Mouse (Mus musculus) heart, embryonic 12.5 days (tissue): ENCODE data around the gene Eva1a. TPM values are rescaled to one million over a fixed set of nuclear protein-coding genes. Genes with fewer than 3 reads are reported as not detected.
A peak's percentile ranks its signal among the peaks of the same experiment; 100 is the strongest.

Experiments
- ATAC-seq: fragments of 200-750 bp; cut with Nextera tagmentation; 2 replicates; pipeline ENCODE4 v1.8.0; 2017; ENCODE audit warnings: moderate TSS enrichment, moderate library complexity; ENCODE audit not compliant: insufficient number of reproducible peaks, low FRiP score
- H3K27ac ChIP-seq: fragments of 300-500 bp; sonication (generic); 2 replicates; pipeline ENCODE4 v1.5.1; 2016; ENCODE audit warnings: mild to moderate bottlenecking, moderate library complexity; ENCODE audit not compliant: poor library complexity, severe bottlenecking
- H3K27me3 ChIP-seq: fragments of 300-500 bp; sonication (generic); replicated peaks from 2 replicates; pipeline ENCODE4 v1.6.1; 2016; ENCODE audit warnings: mild to moderate bottlenecking, moderate library complexity
- H3K36me3 ChIP-seq: fragments of 300-500 bp; sonication (generic); 2 replicates; pipeline ENCODE4 v1.6.1; 2016; ENCODE audit warnings: mild to moderate bottlenecking, moderate library complexity
- H3K4me1 ChIP-seq: fragments of 300-500 bp; sonication (generic); replicated peaks from 2 replicates; pipeline ENCODE4 v1.6.1; 2016; ENCODE audit warnings: mild to moderate bottlenecking
- H3K4me2 ChIP-seq: fragments of 300-500 bp; sonication (generic); 2 replicates; pipeline ENCODE4 v1.6.1; 2016; ENCODE audit warnings: mild to moderate bottlenecking, moderate library complexity
- H3K4me3 ChIP-seq: fragments of 300-500 bp; sonication (generic); 2 replicates; pipeline ENCODE4 v1.5.1; 2016; ENCODE audit warnings: mild to moderate bottlenecking
- H3K9ac ChIP-seq: fragments of 300-500 bp; sonication (generic); 2 replicates; pipeline ENCODE4 v1.6.1; 2016; ENCODE audit warnings: mild to moderate bottlenecking, moderate library complexity
- H3K9me3 ChIP-seq: fragments of 300-500 bp; sonication (generic); replicated peaks from 2 replicates; pipeline ENCODE4 v1.6.1; 2016; ENCODE audit warnings: mild to moderate bottlenecking, moderate library complexity
- WGBS: fragments of 180-500 bp; shearing (Covaris S2); methylation state at CpG from one replicate; pipeline ENCODE4 v1.1.7; 2016; 5-methylcytosine and 5-hydroxymethylcytosine counted together
- polyA plus RNA-seq: library from polyadenylated mRNA; unstranded; fragments of >200 nt; fragmentation: Nextera tagmentation; extraction: Ambion mirVana; gene quantifications from 2 replicates; pipeline ENCODE4 v1.2.1, GENCODE M21; 2016

The Eva1a gene
- polyA plus RNA-seq, 1 experiment from 2014 or later: 4.2 TPM

DNA sequence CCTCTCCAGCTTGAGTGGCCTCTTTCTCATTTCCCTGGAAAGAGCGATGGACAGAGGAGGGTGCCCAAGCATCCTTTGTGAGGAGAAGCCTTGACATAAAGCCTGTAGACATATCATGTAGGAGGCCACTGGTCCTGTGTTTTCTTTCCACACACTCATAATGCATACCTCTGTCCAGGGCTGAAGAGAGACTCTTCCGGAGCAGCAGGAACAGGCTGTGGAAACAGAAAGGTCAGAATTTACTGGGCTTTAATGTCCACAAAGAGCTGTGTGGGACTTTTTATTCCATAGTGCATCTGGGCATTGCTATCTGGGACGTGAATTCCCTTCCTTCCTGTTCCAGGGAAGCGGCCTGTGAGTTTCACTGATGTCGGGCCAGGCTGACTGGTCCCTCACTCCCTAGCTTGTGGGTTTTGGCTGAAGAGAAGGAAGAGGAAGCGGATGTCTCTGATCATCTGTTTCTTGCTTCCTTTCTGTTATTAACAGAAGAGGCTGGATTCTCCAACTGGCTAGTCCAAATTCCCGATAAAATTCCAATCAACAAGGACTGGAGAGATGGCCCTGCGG, 25.8 kb downstream of the Eva1a start:
- 63% methylated on average over 8 of the region's 8 CpGs for WGBS
- Histone ChIP-seq H3K4me3 (no peak overlapping the region), H3K27me3 (no peaks in the 10 kb centered on the region), H3K9ac (no peak overlapping the region), H3K27ac (no peak overlapping the region), H3K36me3 (no peaks in the 10 kb centered on the region), H3K4me2 (no peak overlapping the region), H3K9me3 (no peaks in the 10 kb centered on the region; the same call in none of the 2 replicates), H3K4me1 (no peaks in the 10 kb centered on the region)
- ATAC-seq: peak; percentile 71

DNA sequence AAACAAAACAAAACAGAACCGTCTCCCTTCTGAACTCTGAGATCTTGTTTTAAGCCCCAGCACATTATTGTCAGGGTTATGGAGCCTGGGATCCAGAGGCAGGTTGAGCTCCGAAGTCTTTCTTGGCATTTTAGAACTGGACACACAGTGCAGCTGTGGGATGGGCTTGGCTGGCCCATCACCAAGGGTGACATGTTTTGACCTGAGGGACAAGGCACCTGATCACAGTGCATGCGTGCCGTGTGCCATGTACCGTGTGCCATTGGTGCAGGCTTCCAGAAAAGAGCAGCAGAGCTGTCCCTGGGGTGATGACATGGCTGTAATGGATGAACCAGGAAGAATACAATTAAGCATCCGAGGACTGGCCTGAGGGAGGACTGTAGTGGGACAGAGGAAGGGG, 29.6 kb downstream of the Eva1a start:
- WGBS: 78% methylated on average over 6 of the region's 6 CpGs
- Histone ChIP-seq H3K4me2 (no peak overlapping the region), H3K36me3 (no peaks in the 10 kb centered on the region)

GRCm38 (mm10) chr6:82073011-82073410, 32.2 kb downstream of the Eva1a start:
- Histone ChIP-seq H3K4me3 (no peak overlapping the region), H3K4me1 (no peaks in the 10 kb centered on the region), H3K4me2 (no peak overlapping the region), H3K27me3 (no peaks in the 10 kb centered on the region), H3K9ac (no peak overlapping the region), H3K27ac (no peak overlapping the region), H3K36me3 (no peaks in the 10 kb centered on the region), H3K9me3 (no peaks in the 10 kb centered on the region)
- ATAC-seq: 0 out of 2 replicates have a peak, but pooled peaks have one; percentile 15
- 92% methylated on average over 2 of the region's 2 CpGs for WGBS

More for the DNA sequence above, 29.6 kb downstream of the Eva1a start:
- no peak for ATAC-seq
- Histone ChIP-seq H3K4me3 (no peak overlapping the region), H3K9ac (no peak overlapping the region), H3K27me3 (no peaks in the 10 kb centered on the region), H3K9me3 (no peaks in the 10 kb centered on the region), H3K27ac (no peak overlapping the region), H3K4me1 (no peaks in the 10 kb centered on the region)

GRCm38 (mm10) chr6:82073567-82073966, 32.7 kb downstream of the Eva1a start:
- Histone ChIP-seq H3K9me3 (no peaks in the 10 kb centered on the region), H3K4me3 (no peak overlapping the region), H3K27ac (no peak overlapping the region), H3K9ac (no peak overlapping the region), H3K27me3 (no peaks in the 10 kb centered on the region), H3K36me3 (no peaks in the 10 kb centered on the region), H3K4me1 (no peaks in the 10 kb centered on the region), H3K4me2 (no peak overlapping the region)
- no peak for ATAC-seq
- WGBS: 84% methylated on average over 3 of the region's 3 CpGs

DNA sequence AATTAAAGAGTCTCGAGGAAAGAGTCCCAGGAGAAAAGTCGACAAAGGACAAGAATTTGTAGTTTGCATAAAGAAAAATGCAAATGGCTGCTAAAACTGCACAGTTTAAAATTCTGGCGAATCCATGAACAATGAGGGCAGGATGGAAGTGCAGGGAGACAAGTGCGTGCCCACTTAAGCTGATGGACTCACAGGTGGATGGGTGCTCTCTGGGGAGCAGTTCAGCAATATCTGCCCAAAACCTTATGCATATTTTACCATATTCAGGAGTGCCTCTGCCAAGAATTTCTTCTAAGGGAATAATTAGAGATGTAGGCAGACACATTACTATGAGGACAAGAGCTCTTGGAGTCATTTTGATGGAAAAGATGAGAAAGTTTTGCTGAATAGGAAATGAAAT, 35.5 kb downstream of the Eva1a start:
- Histone ChIP-seq H3K36me3 (no peaks in the 10 kb centered on the region), H3K9me3 (no peaks in the 10 kb centered on the region), H3K27ac (no peak overlapping the region), H3K4me3 (no peak overlapping the region), H3K4me1 (no peaks in the 10 kb centered on the region), H3K27me3 (no peaks in the 10 kb centered on the region), H3K4me2 (no peak overlapping the region), H3K9ac (no peak overlapping the region)
- WGBS: 75% methylated on average over 4 of the region's 4 CpGs
- no peak for ATAC-seq

DNA sequence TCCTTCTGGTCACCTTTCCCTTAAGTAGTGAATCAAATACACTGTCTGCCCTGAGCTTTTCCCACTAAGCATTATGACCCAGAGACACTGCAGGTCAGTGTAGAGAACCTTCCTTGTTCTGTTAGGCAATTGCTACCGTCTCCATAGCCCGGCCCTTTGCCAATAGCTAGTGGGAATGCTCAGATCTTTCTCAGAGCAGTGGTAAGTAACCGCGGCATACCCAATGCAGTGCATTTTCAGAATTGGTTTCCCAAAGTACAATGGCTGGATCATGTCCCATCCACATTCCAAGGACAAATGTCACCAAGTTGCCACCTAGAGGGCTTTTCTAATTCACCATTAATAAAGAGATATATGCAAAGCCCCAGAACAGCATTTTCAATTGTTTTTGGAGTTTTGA, 38.0 kb downstream of the Eva1a start:
- Histone ChIP-seq H3K4me3 (no peak overlapping the region), H3K9me3 (no peaks in the 10 kb centered on the region), H3K27ac (no peak overlapping the region), H3K4me1 (no peaks in the 10 kb centered on the region), H3K9ac (no peak overlapping the region), H3K4me2 (no peak overlapping the region), H3K36me3 (no peaks in the 10 kb centered on the region), H3K27me3 (no peaks in the 10 kb centered on the region)
- no peak for ATAC-seq
- 88% methylated on average over 4 of the region's 4 CpGs for WGBS

GRCm38 (mm10) chr6:82083655-82084054, 42.8 kb downstream of the Eva1a start:
- no peaks in the 10 kb centered on the region for H3K36me3 ChIP-seq
- H3K27me3 ChIP-seq: no peaks in the 10 kb centered on the region
- ATAC-seq: 0 out of 2 replicates have a peak, but pooled peaks have one; percentile 26
- no peak overlapping the region for H3K4me3 ChIP-seq
- H3K9me3 ChIP-seq: no peaks in the 10 kb centered on the region; the same call in 1 of the 2 replicates
- no peak overlapping the region for H3K4me2 ChIP-seq
- H3K9ac ChIP-seq: no peak overlapping the region
- WGBS: 71% methylated on average over 6 of the region's 6 CpGs
- H3K27ac ChIP-seq: peak overlapping the region; percentile 52
- H3K4me1 ChIP-seq: no peaks in the 10 kb centered on the region

DNA sequence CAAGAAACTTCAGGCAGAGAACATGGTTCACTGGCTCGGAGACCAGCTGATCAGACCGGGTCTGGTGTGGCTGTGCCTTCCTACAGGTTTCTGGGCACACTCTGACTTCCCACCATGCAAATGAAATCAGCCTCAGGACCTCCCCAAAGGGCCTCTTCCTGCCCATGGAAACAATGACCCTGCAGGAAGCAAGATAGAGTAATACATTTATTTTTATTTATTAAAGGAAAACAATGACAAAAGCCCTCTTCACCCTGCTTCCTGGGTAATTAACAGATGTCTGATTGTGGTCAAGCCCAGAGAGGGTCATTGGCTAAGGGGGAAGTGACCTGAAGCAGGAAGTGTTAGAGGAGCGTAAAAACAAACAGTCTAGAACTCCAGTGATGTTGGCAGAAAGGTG, 43.4 kb downstream of the Eva1a start:
- no peak overlapping the region for H3K4me3 ChIP-seq
- no peaks in the 10 kb centered on the region for H3K27me3 ChIP-seq
- WGBS: 58% methylated on average over 3 of the region's 3 CpGs
- peak overlapping the region; percentile 22 for H3K27ac ChIP-seq
- no peak overlapping the region for H3K4me2 ChIP-seq
- no peaks in the 10 kb centered on the region for H3K4me1 ChIP-seq
- H3K9ac ChIP-seq: no peak overlapping the region
- ATAC-seq: peak; percentile 75; the same call in 1 of the 2 replicates
- no peaks in the 10 kb centered on the region for H3K36me3 ChIP-seq
- H3K9me3 ChIP-seq: no peaks in the 10 kb centered on the region; the same call in 1 of the 2 replicates

GRCm38 (mm10) chr6:82085313-82085908, 44.6 kb downstream of the Eva1a start:
- no peak overlapping the region for H3K4me2 ChIP-seq
- no peaks in the 10 kb centered on the region; the same call in 1 of the 2 replicates for H3K9me3 ChIP-seq
- H3K4me1 ChIP-seq: no peaks in the 10 kb centered on the region
- H3K9ac ChIP-seq: no peak overlapping the region
- H3K4me3 ChIP-seq: no peak overlapping the region
- no peaks in the 10 kb centered on the region for H3K36me3 ChIP-seq
- H3K27me3 ChIP-seq: no peaks in the 10 kb centered on the region
- peak overlapping the region; percentile 22; the same call in 1 of the 2 replicates for H3K27ac ChIP-seq
- ATAC-seq: peak; percentile 46
- WGBS: 59% methylated on average over 8 of the region's 8 CpGs

DNA sequence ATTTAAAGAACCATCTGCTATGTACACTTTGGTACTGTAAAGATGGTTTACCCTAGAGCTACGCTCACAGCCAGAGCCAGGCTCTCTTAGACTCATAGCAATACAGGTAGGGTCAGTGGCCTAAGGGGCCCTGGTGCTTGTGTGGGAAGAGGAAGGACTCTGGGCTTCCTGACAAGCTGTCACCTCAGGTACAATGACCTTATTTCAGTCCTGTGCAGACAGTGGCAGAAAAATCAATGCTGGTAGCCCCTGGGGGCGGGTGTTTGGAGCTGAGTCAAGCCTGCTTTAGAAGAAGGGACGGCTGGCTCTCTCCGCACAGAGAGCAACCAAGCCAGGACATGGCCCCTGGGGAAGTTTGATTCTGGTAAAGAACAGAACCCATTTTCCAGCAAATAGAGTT, 47.3 kb downstream of the Eva1a start:
- Histone ChIP-seq H3K27me3 (peaks cover 5% of the 10 kb centered on the region; the same call in 1 of the 2 replicates), H3K27ac (no peak overlapping the region), H3K36me3 (no peaks in the 10 kb centered on the region), H3K4me1 (no peaks in the 10 kb centered on the region), H3K9me3 (no peaks in the 10 kb centered on the region; the same call in 1 of the 2 replicates), H3K4me3 (no peak overlapping the region), H3K9ac (no peak overlapping the region), H3K4me2 (no peak overlapping the region)
- no peak for ATAC-seq
- 71% methylated on average over 4 of the region's 4 CpGs for WGBS

- Histone ChIP-seq H3K4me2 (peak overlapping the region; percentile 64), H3K27ac (no peak overlapping the region), H3K9ac (peak overlapping the region; percentile 2; the same call in 1 of the 2 replicates), H3K4me1 (no peaks in the 10 kb centered on the region), H3K36me3 (no peaks in the 10 kb centered on the region), H3K4me3 (peak overlapping the region; percentile 40), H3K9me3 (no peaks in the 10 kb centered on the region; the same call in 1 of the 2 replicates), H3K27me3 (peaks cover 14% of the 10 kb centered on the region)
- 5% methylated on average over 28 of the region's 28 CpGs for WGBS
- ATAC-seq: no peak
Observed at GRCm38 (mm10) chr6:82091773-82092172, 50.9 kb downstream of the Eva1a start.
